Mouse (Mus musculus) cerebellum, adult 11-12 months (tissue): ENCODE measurements at regions not wholly inside any gene's neighbourhood (a gene's known extent, or its start where the extent isn't known, plus 50 kb on each side); places are given as distances from the start of the nearest gene placed in this dataset.
A peak's percentile ranks its signal among the peaks of the same experiment; 100 is the strongest.

Experiments used
- DNase-seq: peaks from one replicate; pipeline ENCODE4 v3.0.0; 2022

DNA sequence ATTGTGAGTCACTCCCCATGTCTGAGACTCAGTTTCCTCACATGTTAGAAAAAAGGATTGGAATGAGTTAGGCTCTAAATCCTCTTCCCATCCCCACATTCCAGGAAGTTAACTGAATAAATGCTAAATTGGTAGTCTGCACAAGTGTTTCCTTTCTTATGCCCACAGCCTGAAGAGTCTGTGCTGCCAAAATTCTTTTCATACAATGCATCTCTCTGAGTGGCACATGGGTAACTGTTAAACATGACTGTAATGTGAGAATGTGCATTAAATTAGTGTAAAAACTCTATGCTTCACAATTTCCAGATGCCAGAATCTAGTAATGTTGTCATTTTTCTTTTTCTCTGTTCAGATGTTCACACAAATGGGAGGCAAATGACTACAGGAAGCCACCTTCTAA, 317.5 kb upstream of the A1bg start:
- no peak for DNase-seq

DNA sequence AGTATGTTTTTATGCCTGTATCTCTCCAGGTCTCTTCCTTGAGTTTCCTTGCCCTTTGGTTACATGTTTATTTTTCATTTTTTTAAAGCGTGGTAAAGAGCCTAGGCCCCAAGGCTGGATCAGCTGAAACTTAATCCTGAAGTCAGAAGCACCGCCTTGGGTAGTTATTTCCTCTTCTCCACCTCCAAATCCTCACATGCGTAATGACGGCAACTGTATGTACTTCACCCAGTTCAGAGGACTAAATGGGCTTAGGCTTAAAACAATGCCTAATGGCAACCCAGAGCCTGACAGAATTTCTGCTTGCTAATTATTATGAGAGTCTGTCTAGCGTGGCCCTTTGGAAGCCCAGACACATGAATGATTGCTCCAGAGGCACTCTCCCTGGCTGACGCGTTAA, 316.6 kb upstream of the A1bg start:
- no peak for DNase-seq

DNA sequence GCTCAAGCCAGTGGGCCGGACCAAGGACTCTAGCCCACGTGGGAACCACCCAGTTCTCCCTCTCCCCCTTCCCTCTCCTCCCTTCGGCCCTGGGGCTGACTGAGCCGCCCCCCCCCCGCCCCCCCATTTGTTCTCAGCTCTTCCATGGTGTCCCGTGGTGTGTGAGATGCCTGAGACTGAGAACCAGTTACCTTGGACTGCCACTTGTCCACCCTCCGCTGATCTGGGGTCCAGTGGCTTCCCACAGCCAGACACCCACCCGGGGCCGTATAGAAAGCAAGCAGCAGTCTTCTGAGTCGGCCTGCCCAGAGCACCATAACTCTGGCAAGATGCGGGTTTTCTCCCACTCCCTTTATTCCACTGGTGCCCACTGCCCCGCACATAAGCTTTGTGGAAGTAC, 316.2 kb upstream of the A1bg start:
- no peak for DNase-seq

DNA sequence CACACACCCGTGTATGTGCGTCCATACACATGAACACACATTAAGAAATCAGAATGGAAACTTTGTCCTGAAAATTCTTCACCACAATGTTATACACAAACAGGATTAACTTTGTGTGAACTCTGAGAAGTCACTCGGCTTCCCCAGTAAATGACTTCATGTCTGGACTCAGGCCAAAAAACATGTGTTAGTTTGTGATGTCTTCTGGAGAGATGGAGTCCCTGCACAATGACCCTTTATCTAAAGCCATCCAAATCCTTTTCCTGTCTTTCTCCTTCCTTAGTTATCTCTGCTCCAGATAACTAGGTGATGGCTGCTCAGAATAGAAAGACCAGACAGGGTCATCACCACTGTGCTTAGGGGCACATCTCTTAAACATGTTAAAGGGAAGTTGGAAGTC, 306.8 kb upstream of the A1bg start:
- no peak for DNase-seq

DNA sequence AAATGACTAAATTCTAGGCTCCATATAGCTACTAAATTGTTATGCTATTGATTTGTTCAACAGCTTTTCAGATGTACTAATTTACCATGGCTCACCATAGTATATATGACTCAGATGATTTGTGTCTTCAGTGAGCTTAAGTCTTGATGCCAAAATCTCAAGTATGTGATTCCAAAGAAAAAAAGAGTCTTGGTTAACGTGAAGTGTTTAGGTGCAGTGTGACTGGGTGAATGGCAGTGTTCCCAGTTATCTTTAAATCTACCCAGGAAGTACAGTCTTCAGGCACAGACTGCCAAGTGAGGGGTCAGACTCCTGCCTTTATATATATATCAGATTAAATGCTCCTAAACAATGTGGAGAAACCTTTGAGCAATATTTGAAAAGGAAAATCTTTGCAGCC, 300.1 kb upstream of the A1bg start:
- DNase-seq, result no peak

DNA sequence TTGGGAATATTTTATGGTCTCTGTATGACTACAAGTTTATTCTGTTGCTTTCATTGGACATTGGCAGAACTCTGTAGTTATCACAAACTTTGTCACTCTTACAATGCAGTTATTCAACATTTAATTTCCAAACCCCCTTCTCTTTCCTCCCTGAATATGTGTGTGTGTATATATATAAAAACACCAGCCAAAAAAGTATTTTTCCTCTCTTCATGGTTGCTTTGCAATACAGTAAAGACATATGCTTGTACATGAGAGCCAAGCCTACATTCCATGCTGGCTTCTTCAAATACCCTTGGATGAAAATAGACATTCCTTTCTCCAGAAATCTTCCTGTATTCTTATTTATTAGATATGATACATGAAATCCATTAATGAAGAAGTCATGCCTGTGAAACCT, 287.3 kb upstream of the A1bg start:
- DNase-seq, result no peak

DNA sequence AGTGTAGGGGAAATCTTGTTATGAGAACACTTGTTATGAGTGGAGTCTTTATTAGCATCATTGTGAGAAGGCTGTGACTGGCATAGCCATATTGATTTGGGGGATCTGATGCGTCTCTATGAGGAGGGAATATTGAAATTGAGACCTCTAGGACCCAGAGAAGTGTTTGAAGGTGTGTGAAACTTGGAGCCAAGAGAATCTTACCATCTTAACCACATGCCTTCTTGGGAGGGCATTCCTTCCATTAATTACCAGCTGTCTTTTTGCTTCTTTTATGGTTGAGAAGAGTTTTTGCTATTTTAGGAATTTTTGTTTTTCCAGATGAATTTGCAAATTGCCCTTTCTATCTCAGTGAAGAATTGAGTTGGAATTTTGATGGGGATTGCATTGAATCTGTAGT, 267.2 kb upstream of the A1bg start:
- DNase-seq, result no peak

DNA sequence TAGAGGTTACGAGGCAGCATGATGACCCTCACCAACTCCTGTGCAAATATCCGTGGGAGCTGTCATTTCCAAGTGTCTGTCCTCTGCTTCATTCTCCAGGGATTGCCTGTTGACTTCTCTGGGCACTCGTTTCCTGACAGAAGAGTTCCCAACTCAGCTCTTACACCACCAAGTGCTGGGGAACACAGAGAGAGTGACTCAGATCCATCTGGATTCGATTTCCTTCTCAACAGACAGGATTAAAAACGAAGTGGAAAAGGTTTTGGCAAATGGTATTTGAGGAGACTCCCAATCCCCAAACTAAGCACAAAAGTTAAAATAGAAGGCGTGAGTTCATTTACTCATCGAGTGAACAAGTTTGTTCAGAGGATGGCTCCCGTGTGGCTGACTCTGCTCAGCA, 266.7 kb upstream of the A1bg start:
- DNase-seq, result no peak

DNA sequence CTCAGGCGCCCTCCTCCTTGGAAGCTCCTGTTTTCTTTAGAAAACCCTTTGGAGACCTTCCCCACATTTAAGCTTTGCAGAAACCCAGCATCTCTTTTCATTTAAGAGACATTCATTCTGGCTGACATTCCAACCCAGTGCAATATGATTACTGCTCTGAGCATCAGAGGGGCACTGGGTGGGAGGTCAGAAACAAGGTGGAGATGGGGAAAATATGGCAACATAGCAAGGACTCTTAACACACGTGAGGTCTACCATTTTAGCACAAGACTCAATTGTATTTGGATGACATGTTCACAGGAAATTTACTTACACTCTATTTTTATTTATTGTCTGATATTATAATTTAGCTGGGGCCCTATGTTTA, 261.8 kb upstream of the A1bg start:
- no peak for DNase-seq

DNA sequence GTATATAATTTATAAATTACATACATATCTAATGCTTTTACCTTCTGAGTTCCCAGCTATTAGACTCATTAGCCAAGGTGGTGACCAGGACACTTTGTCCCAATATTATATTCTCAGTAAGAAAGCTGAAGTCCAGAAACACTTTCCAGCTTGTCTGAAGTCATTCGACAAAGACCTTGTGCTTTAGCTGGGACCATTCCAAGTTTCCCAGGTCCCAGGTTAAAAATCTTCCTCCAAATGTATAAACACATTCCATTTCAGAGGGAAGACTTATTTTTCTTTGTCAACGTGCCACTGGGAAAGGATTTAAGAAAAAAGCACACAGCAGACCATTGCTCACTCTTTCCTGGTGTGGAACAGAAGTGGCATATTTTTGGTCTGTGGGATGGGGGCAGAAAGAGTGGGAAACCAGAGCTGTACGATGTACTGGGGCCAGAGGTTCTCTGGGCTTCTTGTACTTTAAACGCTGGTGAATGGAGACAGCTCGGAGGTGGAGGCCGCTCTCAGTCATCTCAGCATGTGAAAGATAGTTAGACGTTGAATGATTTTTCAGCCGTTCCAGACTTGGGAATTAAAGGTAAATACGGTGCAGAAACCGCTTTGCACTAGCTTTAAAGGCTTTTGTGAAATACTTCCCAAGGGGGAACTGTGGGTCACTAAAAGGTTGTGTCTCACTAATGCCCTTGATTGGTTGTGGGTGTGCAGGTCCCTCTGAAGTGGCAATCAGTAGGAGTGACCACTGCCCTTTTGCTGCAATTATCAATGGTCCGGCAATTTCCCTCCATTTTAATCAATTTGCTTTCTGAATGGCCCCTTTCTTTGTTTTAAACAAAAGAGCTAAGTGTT, 261.2 kb upstream of the A1bg start:
- no peak for DNase-seq

DNA sequence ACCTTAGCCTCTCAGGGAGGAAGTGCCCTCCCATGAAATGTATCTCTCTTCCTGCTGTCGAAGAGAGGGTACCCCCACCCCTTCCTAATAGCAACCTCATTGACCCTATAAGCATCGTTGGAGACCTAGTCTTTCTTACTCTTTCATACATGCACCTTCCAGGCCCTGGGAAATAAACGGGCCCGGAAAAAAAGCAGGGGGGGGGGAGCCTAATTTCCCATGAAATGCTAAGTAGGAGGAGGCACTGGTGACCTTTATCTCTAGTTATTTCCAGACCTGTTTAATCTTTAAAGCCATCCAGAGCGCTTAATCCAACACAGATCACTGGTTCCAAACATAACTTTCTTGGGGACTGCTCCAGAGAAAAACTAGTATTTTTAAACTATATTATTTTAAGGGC, 260.5 kb upstream of the A1bg start:
- DNase-seq, result no peak

DNA sequence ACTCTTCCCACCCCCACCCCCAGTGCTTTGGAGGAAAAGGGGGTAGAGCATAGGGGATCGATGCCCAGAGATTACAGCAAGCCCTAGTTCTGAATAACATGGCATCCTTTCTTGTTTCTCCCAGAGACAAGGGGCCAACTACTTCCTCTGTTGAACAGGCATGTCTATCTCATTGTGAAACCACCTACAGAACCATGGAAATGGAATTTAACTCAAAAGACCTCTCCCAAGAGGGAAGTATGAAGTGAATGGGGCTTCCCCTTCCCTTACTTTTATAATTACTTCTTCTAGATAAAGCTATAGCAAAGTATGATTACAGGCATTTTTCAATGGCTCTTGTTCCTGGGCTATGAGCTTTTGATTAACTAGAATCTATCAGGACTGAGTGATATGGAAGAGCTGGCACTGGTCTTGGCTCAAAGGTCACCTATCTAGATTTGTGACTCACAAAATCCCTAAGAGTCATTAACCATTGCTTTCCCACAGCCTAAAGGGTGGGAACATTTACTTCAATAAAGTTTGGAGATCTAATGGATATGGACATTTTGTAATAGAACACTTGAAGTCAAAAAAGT, 246.1 kb upstream of the A1bg start:
- no peak for DNase-seq

DNA sequence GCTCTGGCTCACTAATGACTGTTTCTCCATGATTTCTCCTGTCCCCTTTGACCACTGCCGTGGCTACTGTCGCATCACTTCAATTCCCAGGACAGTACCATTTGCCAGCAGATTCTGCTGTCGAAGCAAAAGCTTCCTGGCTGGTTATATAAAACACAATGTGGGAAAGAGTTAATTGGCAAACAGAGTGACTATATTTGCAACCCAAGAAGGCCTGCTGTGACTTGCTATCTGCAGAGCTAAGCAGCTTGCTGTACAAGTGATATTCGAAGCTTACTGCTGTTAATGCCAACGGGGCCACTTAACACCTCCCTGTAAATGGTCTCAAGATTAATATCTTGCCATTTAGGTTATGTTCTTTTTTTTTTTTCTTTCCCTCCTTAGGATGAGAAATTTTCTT, 242.2 kb upstream of the A1bg start:
- DNase-seq, result no peak

DNA sequence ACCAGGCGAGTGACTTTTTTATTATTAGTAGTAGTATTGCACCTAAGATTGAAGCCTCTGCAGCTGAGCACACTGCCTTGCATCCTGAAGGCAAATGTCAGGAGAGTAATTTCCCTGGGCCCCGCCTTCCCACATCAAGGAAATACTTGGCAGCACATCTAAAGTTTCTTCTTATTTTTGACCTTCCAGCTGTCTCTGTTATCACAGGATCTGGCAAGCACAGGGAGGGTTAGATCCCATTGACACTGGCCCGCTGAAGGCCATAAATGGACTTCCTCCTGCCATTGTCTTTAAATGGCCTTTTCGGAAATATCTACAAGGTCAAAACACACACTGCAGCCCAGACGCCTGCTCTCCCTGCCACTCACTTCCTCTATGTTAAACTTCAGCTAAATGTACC, 238.6 kb upstream of the A1bg start:
- DNase-seq, result no peak

DNA sequence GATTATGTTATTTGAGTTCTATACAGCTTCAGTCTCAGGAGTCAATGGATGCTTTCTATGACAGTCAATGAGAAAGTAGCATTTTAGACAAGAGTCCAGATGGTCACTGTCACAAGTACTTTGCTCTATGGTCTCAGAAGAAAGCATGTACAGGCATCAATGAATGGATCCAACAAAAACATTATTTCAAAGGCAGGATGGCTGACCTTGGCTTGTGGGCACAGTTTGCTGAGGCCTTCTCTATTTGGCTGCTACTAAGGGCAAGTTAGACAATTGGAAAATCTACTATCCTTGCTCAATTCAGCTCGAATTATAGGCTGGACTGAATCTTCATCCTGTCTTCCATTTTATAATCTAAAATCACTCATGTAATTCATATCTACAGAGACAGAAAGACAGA, 237.9 kb upstream of the A1bg start:
- no peak for DNase-seq

DNA sequence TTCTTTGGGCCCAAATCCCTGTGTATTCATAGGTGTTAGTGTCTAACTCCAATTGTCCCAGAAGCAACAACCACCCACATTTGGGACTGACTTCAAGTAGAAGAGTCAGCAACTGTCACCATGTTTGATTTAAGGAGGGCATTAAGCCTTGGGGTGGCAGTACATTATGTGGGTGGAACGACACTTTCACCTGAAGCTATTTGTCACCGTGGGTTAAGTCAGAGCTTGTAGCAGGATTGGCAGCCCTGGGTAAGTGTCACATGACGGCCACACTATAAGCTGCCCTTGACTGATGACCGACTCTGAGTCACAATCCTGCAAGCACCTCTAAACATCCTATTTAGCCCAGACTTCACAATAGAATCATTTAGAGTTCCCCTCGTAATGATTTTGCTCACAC, 236.7 kb upstream of the A1bg start:
- no peak for DNase-seq

DNA sequence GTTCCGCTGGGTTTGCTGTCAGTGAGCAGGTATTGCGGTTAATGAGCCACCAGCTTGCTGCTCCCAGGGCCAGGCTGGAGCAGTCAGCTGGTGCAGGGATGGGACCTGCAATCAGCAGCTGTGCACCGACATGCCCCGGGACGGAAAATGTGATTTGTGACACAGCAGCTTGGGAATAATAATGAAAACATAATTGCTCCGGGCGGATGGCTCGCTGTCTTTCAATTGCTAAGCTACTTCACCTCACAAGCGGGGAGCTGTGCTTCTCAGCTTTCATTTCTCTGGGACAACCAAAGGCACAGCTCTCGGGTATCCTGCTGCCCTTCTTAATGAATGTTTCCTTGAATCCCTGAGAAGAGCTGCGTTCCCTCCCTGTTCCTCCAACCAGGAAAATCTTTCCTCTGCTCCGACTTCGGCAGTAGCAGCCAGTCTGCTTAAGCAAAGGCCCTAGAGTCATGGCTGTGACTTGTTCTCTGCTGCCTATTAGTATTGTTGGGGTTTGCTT, 235.3 kb upstream of the A1bg start:
- peak; percentile 8 for DNase-seq

DNA sequence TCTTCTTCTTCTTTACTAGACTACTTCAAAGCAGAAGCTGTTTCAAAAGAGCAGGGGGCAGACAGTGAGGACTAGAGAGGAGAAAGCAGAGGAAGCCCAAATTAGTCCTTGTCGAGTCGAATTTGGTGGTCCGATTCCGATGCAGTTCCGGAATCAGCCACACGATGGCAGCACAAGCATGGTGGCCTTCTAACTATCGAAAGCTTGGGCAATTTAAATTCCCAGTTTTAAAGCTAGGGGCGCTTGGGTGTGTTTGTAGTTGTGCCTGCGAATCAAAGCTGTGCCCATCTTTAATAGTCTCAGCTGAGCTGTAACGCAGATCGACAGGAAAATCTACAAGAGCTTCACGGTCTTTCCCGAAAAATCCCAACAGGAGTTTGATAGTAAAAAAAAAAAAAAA, 234.7 kb upstream of the A1bg start:
- peak; percentile 49 for DNase-seq

DNA sequence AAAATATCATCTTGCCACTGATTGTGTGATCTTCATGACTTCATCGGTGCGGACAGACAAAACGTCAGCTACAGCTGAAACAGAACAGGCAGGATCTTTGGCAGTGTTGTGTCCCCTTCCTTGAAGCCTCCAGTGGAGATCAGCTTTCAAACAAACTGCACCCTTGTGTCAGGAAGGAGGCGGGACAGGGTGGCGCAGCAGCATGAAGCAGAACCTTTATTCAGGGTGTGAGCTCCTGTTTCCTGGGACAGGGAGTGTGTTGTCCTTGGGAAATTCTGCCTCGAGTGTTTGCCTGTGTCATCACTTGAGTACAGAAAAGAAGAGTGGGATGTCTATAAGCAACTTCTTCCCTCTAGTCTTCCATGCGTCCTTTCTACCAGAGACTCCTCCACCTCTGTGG, 232.7 kb upstream of the A1bg start:
- no peak for DNase-seq

DNA sequence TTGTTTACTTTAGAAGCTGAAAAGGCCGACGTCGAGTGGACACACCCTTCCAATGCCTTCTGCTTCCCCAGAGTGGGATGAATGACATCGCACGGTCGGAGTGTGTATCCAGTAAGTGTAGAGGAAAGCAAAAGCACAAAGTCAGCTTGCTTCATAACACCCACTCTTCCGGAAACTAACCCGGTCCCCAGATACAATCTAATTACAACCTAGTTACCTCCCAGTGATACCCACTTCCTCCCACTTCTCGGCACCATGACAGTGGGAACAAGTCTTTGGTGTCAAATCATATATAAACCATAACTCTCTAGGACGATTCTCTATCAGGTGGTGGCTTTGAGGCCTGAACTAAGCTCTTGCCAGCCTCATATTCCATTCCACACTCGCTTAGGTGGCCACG, 231.4 kb upstream of the A1bg start:
- no peak for DNase-seq

DNA sequence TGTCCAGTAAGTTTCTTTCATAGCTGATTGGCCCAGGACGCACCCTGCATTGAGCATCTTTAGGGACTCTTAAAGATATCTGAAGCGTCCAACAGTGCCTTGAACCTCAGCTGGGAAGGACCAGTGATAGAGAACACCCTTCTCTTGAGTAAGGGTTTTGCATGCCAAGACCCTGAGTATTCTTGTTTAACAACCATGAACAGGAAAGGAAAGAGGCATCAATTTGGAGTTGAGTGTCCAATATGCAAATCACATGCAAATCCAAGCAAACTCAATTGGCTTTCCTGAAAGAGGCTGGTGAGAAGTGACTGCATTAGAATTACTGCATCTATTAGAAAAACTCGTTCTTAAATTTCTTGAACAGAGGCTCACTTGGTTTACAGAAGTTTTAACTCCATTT, 220.0 kb upstream of the A1bg start:
- no peak for DNase-seq

DNA sequence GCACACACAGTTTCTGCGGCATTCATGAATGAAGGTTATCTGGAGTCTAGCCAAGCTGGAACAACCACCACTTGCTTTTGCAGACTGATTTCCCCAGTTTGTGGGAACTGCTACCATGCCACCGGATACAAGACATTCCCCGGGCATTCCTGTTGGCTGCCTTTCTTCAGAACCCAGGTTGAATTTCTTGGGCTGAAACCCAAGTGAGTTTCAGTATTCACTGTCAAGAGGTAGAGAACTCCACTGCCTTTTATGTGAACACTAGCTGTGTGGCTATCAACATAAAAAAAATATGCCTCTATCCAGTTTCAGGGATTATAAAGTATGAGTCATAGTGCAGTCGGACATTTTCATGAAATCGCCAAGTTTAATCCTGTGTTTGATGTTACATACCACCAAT, 216.3 kb upstream of the A1bg start:
- DNase-seq, result no peak

DNA sequence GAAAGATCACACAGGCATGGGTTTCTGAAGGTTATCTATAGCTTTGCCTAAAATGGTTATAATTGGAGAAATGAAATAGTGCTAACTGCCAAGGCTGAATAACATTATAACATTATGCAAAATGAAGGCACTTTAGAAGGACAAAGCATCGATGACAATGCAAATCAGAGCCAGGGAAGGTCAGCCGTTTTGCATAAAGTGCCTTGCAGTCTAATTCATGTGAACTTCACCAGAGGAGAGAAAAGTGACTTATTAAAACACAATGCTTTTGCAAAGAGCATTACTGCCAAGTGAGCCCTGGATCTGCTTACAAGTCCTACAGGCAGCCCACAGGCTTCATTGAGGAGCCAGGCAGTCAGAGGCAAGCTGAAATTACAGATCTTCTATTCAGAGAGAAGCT, 214.0 kb upstream of the A1bg start:
- no peak for DNase-seq

DNA sequence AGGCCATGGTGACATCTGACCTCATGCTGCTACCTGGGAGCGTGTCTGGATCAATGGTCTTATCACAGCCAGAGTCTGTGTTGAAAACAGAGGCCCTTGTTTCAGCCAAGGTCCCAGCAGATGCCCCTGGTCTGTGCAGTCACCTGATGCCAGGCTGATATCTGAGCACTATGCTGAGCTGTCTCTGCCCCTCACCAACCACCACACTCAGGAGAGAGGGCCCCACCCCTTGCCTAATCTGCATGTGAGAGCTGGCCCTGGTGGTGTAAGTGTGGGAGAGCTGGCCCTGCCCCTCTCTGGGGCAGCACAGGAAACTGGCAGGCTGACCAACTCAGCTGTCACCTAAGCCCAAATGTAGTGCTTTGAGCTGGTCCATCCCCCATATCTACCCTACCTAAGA, 210.5 kb upstream of the A1bg start:
- DNase-seq, result no peak

DNA sequence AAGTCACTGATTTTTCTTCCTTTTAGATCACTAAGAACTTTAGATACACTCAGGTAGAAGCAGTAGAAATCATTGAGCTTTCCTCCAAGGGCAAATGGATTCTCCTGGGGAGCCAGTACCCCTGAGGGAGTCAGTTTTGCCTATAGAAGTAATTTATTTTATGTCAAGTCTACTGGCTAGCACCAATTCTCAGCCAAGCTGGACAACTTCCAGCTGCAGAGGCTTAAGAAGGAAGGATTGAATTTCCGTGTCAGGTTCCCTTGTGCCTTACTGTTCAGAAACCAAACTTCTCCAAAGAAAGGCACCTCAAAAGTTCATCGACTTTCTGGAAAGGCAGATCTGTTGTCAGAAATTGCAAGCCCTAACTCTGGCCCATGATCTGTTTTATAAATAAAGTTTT, 205.2 kb upstream of the A1bg start:
- no peak for DNase-seq
